Mouse (Mus musculus) embryonic fibroblast, embryonic 13.5 days (primary cell): Measurements from ENCODE around the gene Clmp.

Source experiments
- CTCF ChIP-seq: IDR thresholded peaks from 2 replicates; pipeline ENCODE4 v1.5.1; 2011; ENCODE audit warnings: mild to moderate bottlenecking, control low read depth, low read length, moderate library complexity, borderline replicate concordance; ENCODE audit not compliant: insufficient read depth
- POLR2A ChIP-seq: IDR thresholded peaks from 2 replicates; pipeline ENCODE4 v1.6.1; 2011; ENCODE audit warnings: low read depth, mild to moderate bottlenecking, control low read depth, low read length, moderate library complexity

- TF ChIP-seq CTCF = no peak
- no peak for TF ChIP-seq POLR2A
These were observed 51.4 kb downstream of the Clmp start for GRCm38 (mm10) chr9:40737117-40737516.
